Mouse (Mus musculus): ENCODE measurements around the gene Yes1. TPM values are rescaled to one million over a fixed set of nuclear protein-coding genes. Genes with fewer than 3 reads are reported as not detected.
A peak's percentile ranks its signal among the peaks of the same experiment; 100 is the strongest.

The Yes1 gene
- total RNA-seq (2014; rRNA removed) (29.6 and 32.9 TPM in 2 replicates), polyA plus RNA-seq (2015; fragmentation: Nextera tagmentation; extraction: Ambion mirVana) (6.8 and 10.7 TPM in 2 replicates)

DNA sequence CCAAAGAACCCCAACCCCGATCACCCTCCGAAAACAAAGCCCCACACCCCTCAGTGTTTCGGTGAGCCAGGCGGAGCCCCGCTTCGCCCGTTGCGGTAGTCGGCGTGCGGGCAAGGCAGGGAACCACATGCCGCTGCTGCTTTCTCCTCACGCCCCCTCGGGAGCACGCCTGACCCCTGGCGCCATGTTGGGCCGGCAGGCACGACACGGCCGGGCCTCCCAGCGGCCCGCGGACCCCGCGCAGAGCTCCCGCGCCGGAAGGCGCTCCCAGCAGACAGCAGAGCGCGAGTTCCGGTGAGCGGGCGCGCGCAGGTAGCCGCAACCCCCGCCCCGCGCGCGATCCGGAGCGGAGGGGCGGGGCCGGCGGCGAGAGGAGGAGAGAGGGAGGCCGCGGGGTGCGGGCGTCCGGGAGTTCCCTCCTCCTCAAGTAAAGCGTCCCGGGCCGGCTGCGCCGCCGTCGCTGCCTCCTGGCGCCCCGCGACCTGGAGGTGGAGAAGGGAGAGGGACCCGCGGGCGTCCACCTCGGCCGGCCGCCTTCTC lies at the start of gene Yes1:
Yes1 (plus strand) TSS at position 371 of the 540 bp plus-strand sequence.
- Histone ChIP-seq H3K27ac (ENCODE audit: low read depth, low read length) (peak within 1 kb of the TSS; percentile 85), H3K9ac (peak within 1 kb of the TSS; percentile 94), H3K4me2 (ENCODE audit: low read depth) (peak within 1 kb of the TSS; percentile 98), H3K9me3 (ENCODE audit: low read length) (no peaks in the 10 kb centered on the region), H3K27me3 (ENCODE audit: insufficient read depth, low read length) (no peaks in the 10 kb centered on the region), H3K4me3 (ENCODE audit: low read depth, low read length) (peak within 1 kb of the TSS; percentile 86), H3K4me1 (ENCODE audit: insufficient read depth) (peaks cover 6% of the 10 kb centered on the region; the same call in 1 of the 2 replicates), H3K36me3 (ENCODE audit: insufficient read depth) (no peaks in the 10 kb centered on the region)
- WGBS = under 1% methylated on average over 48 of the region's 69 CpGs
- ATAC-seq (peak; percentile 67), DNase-seq (peak; percentile 82)
- TF ChIP-seq CTCF (IDR thresholded peaks at IDR 0.05; ENCODE audit: low read depth) = peak; percentile 10; the same call in 1 of the 2 replicates

DNA sequence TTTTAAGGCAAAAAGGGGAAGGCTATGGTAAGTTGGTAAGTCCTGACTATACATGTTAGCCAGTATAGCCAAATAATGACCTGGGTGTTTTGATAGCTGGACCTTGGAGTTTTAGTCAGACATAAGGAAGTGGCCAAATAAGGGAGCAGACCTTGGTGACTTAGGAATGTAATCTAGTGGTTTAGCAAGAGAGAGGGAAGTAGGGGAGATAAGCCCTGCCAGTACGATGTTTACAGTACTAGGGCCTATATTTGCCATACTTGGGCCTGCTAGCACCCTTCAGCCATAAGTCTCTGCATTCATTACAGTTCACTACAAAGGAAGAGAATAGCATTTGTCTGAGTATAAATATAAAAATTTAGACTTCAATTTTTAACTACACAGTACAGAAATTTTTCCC lies 46.3 kb upstream of the Yes1 start:
- H3K4me2 ChIP-seq (ENCODE audit: low read depth) = no peak overlapping the region
- ATAC-seq = no peak
- TF ChIP-seq CTCF (IDR thresholded peaks at IDR 0.05; ENCODE audit: low read depth) = no peak
- H3K36me3 ChIP-seq (ENCODE audit: insufficient read depth) = no peaks in the 10 kb centered on the region
- H3K9me3 ChIP-seq (ENCODE audit: low read length) = no peaks in the 10 kb centered on the region
- no peak for DNase-seq
- H3K9ac ChIP-seq = no peak overlapping the region
- H3K27me3 ChIP-seq (ENCODE audit: insufficient read depth, low read length) = no peaks in the 10 kb centered on the region
- 90% methylated on average over 1 of the region's 1 CpGs for WGBS
- no peaks in the 10 kb centered on the region for H3K4me1 ChIP-seq (ENCODE audit: insufficient read depth)
- H3K4me3 ChIP-seq (ENCODE audit: low read depth, low read length) = no peak overlapping the region
- no peak overlapping the region for H3K27ac ChIP-seq (ENCODE audit: low read depth, low read length)

DNA sequence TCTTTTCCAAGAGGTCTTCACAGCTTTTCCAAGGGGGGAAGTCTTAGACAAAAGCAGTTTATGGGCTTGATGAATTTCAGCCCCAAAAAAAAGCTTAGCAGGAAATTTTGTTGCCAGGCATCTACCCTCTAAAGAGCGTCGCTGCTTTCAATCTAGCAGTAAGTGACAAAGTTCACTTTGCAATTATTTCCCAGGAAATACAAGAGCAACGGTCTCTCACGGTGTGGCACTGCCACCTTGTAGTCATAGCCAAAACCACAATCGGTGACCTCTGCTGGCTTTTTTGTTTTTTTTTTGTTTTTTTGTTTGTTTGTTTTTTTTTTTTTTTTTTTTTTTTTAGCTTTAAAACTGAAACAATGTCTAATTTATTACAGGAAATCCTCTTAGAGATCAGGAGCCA lies 39.2 kb upstream of the Yes1 start:
- H3K4me1 ChIP-seq (ENCODE audit: insufficient read depth) = no peaks in the 10 kb centered on the region
- DNase-seq (no peak), ATAC-seq (no peak)
- H3K36me3 ChIP-seq (ENCODE audit: insufficient read depth) = no peaks in the 10 kb centered on the region
- no peaks in the 10 kb centered on the region for H3K9me3 ChIP-seq (ENCODE audit: low read length)
- no peak overlapping the region for H3K9ac ChIP-seq
- no peak overlapping the region for H3K27ac ChIP-seq (ENCODE audit: low read depth, low read length)
- WGBS = 72% methylated on average over 5 of the region's 5 CpGs
- H3K27me3 ChIP-seq (ENCODE audit: insufficient read depth, low read length) = no peaks in the 10 kb centered on the region
- H3K4me2 ChIP-seq (ENCODE audit: low read depth) = no peak overlapping the region
- TF ChIP-seq CTCF (IDR thresholded peaks at IDR 0.05; ENCODE audit: low read depth) = no peak
- no peak overlapping the region for H3K4me3 ChIP-seq (ENCODE audit: low read depth, low read length)

DNA sequence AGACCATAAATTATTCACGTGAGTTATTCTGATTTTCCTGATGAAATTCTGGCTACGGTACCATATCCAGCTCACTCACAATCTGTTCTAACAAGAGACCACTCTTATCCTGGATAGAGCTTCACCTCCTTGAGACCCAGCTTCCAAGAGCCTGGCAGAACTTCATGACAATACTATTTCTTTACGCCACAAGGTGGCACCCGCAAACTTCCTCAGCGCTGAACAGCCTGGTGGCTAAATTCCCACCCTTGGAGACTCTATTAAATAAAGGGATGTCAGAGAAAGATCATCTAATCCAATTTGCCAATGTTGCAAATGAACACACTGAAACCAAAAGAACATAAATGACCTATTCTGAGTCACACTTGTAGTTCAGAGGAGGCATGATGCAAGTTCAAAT lies 22.8 kb upstream of the Yes1 start:
- ATAC-seq = no peak; the same call in 1 of the 2 replicates
- Histone ChIP-seq H3K4me3 (ENCODE audit: low read depth, low read length) (no peak overlapping the region), H3K4me2 (ENCODE audit: low read depth) (no peak overlapping the region), H3K27ac (ENCODE audit: low read depth, low read length) (no peak overlapping the region), H3K9me3 (ENCODE audit: low read length) (no peaks in the 10 kb centered on the region), H3K27me3 (ENCODE audit: insufficient read depth, low read length) (no peaks in the 10 kb centered on the region), H3K4me1 (ENCODE audit: insufficient read depth) (no peaks in the 10 kb centered on the region), H3K9ac (no peak overlapping the region), H3K36me3 (ENCODE audit: insufficient read depth) (no peaks in the 10 kb centered on the region)
- WGBS = 14% methylated on average over 5 of the region's 5 CpGs
- TF ChIP-seq CTCF (IDR thresholded peaks at IDR 0.05; ENCODE audit: low read depth) = peak; percentile 87
- DNase-seq = peak; percentile 84

DNA sequence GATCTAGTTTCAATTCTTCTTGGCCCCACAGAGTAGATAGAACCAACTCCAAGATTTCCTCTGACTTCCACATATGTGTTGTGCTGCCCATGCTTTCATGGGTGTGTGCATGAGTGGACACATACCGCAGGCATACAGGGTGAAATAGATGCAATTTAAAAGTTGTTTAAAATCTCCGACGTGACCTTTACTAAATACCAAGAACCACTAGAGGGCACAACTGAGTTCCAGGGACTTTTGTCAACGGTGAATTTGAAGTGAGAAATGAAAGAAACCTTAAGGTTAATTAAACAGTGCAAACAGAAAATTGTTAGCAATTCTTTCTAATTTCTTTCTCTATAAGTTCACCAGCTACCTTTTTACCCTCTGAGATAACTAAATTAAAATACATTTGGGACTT lies 17.2 kb upstream of the Yes1 start:
- Histone ChIP-seq H3K4me3 (ENCODE audit: low read depth, low read length) (no peak overlapping the region), H3K4me2 (ENCODE audit: low read depth) (no peak overlapping the region), H3K27me3 (ENCODE audit: insufficient read depth, low read length) (no peaks in the 10 kb centered on the region), H3K9ac (no peak overlapping the region), H3K36me3 (ENCODE audit: insufficient read depth) (no peaks in the 10 kb centered on the region), H3K9me3 (ENCODE audit: low read length) (no peaks in the 10 kb centered on the region), H3K27ac (ENCODE audit: low read depth, low read length) (no peak overlapping the region), H3K4me1 (ENCODE audit: insufficient read depth) (no peaks in the 10 kb centered on the region)
- 19% methylated on average over 4 of the region's 4 CpGs for WGBS
- DNase-seq = no peak
- no peak for ATAC-seq
- peak; percentile 57 for TF ChIP-seq CTCF (IDR thresholded peaks at IDR 0.05; ENCODE audit: low read depth)

DNA sequence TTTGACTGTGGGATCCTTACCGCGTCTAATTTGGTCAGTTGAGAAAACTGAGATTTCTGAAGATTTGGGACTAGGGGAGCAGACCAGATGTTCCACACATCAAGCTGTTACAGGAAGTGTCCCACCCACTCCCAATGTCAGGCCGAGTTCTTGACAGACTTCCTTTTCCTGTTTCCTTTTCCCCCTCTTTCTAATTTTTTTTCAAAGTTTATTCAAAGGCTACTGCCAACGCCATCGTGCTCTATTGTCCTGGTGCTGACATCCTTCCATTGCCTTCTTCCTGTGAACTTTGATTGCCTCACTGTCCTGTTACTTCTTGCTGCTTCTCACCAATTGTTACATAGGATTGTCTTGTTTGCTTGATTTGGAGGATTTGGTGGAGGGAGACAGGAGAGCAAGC lies 16.6 kb upstream of the Yes1 start:
- no peaks in the 10 kb centered on the region for H3K9me3 ChIP-seq (ENCODE audit: low read length)
- ATAC-seq (no peak), DNase-seq (no peak)
- no peak overlapping the region for H3K4me2 ChIP-seq (ENCODE audit: low read depth)
- no peak for TF ChIP-seq CTCF (IDR thresholded peaks at IDR 0.05; ENCODE audit: low read depth)
- WGBS = 73% methylated on average over 5 of the region's 5 CpGs
- H3K27me3 ChIP-seq (ENCODE audit: insufficient read depth, low read length) = no peaks in the 10 kb centered on the region
- no peak overlapping the region for H3K27ac ChIP-seq (ENCODE audit: low read depth, low read length)
- no peaks in the 10 kb centered on the region for H3K36me3 ChIP-seq (ENCODE audit: insufficient read depth)
- no peak overlapping the region for H3K4me3 ChIP-seq (ENCODE audit: low read depth, low read length)
- H3K9ac ChIP-seq = no peak overlapping the region
- H3K4me1 ChIP-seq (ENCODE audit: insufficient read depth) = no peaks in the 10 kb centered on the region

DNA sequence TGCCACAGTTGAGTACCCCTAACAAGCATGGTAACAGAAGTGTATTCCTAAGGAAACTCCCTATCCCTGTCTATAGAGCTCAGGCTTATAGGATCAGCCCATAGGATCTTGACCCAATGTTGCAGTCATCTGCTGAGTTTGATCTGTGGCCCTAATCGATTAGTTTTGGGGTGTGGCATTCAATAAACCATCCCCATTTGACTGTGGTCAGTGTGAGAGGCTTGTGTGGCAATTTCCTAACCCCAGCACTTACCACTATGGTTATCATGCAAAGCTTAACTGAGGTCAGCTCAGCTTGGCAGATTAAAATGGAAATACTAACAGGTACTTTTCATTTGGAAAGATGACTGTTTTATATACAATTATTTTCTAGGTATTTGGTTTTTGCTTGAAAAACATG lies 5.1 kb upstream of the Yes1 start:
- Histone ChIP-seq H3K4me3 (ENCODE audit: low read depth, low read length) (no peak overlapping the region), H3K9ac (no peak overlapping the region), H3K4me2 (ENCODE audit: low read depth) (no peak overlapping the region), H3K27me3 (ENCODE audit: insufficient read depth, low read length) (no peaks in the 10 kb centered on the region), H3K4me1 (ENCODE audit: insufficient read depth) (no peaks in the 10 kb centered on the region), H3K27ac (ENCODE audit: low read depth, low read length) (no peak overlapping the region), H3K36me3 (ENCODE audit: insufficient read depth) (no peaks in the 10 kb centered on the region), H3K9me3 (ENCODE audit: low read length) (no peaks in the 10 kb centered on the region)
- no peak for DNase-seq
- 70% methylated on average over 1 of the region's 1 CpGs for WGBS
- ATAC-seq = no peak
- TF ChIP-seq CTCF (IDR thresholded peaks at IDR 0.05; ENCODE audit: low read depth) = no peak
